Mouse (Mus musculus) lung, embryonic 16.5 days (tissue): ENCODE data around the gene Sun5. TPM values are rescaled to one million over a fixed set of nuclear protein-coding genes. Genes with fewer than 3 reads are reported as not detected.

ENCODE experiments used
- ATAC-seq: fragments of 200-750 bp; cut with Nextera tagmentation; 2 replicates; pipeline ENCODE4 v1.8.0; 2017; ENCODE audit warnings: low read depth, mild to moderate bottlenecking, moderate library complexity
- H3K27ac ChIP-seq: fragments of 300-500 bp; sonication (generic); 2 replicates; pipeline ENCODE4 v1.5.1; 2014; ENCODE audit warnings: mild to moderate bottlenecking, control low read depth, low read length
- H3K27me3 ChIP-seq: fragments of 300-500 bp; sonication (generic); 2 replicates; pipeline ENCODE4 v1.6.1; 2014; ENCODE audit warnings: low read depth, low read length, mixed read lengths; ENCODE audit not compliant: control insufficient read depth, insufficient read depth
- H3K36me3 ChIP-seq: fragments of 300-500 bp; sonication (generic); 2 replicates; pipeline ENCODE4 v1.6.1; 2014; ENCODE audit warnings: low read length; ENCODE audit not compliant: control insufficient read depth, insufficient read depth
- H3K4me1 ChIP-seq: fragments of 300-500 bp; sonication (generic); replicated peaks from 2 replicates; pipeline ENCODE4 v1.6.1; 2014; ENCODE audit warnings: low read length, mixed read lengths; ENCODE audit not compliant: control insufficient read depth, insufficient read depth
- H3K4me2 ChIP-seq: fragments of 300-500 bp; sonication (generic); 2 replicates; pipeline ENCODE4 v1.6.1; 2014; ENCODE audit warnings: low read depth, low read length, control low read depth
- H3K4me3 ChIP-seq: fragments of 300-500 bp; sonication (generic); 2 replicates; pipeline ENCODE4 v1.5.1; 2014; ENCODE audit warnings: mild to moderate bottlenecking, low read length, control low read depth
- H3K9ac ChIP-seq: fragments of 300-500 bp; sonication (generic); 2 replicates; pipeline ENCODE4 v1.6.1; 2014; ENCODE audit warnings: low read length, control low read depth
- H3K9me3 ChIP-seq: fragments of 300-500 bp; sonication (generic); 2 replicates; pipeline ENCODE4 v1.6.1; 2016; ENCODE audit warnings: low read length; ENCODE audit not compliant: control insufficient read depth
- WGBS: fragments of 180-500 bp; shearing (Covaris S2); extraction: QIAGEN DNeasy Blood & Tissue Kit; methylation state at CpG from one replicate; pipeline ENCODE4 v1.1.7; 2014; 5-methylcytosine and 5-hydroxymethylcytosine counted together
- polyA plus RNA-seq: library from polyadenylated mRNA; unstranded; fragments of >200 nt; fragmentation: Nextera tagmentation; extraction: Ambion mirVana; gene quantifications from 2 replicates; pipeline ENCODE4 v1.2.1, GENCODE M21; 2015

The Sun5 gene
- not detected in 2 replicates for polyA plus RNA-seq

DNA sequence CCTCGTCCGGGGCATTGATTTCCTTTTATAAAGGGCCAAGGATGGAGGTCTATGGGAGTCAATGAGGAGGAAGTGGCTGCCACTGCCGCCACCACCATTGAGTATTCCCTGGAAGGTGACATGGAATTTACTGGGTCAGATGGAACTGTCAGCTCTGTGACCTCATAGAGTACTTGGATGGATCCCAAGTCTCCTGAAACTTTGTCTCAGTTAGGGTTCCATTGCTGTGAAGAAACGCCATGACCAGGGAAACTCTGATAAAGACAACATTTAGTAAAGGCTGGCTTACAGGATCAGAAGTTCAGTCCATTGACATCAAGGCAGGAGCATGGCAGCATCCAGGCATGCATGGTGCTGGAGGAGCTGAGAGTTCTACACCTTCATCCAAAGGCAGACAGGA lies at the start of gene Sun5:
TSS of gene Sun5 (minus strand) at position 101 of the 400 bp plus-strand sequence.
- Histone ChIP-seq H3K9ac (no peak within 1 kb of the TSS), H3K4me2 (no peak within 1 kb of the TSS), H3K36me3 (no peaks in the 10 kb centered on the region), H3K4me3 (no peak within 1 kb of the TSS), H3K27ac (no peak within 1 kb of the TSS), H3K27me3 (no peaks in the 10 kb centered on the region), H3K4me1 (no peaks in the 10 kb centered on the region), H3K9me3 (no peaks in the 10 kb centered on the region)
- ATAC-seq, result no peak
- 80% methylated on average over 4 of the region's 4 CpGs for WGBS

DNA sequence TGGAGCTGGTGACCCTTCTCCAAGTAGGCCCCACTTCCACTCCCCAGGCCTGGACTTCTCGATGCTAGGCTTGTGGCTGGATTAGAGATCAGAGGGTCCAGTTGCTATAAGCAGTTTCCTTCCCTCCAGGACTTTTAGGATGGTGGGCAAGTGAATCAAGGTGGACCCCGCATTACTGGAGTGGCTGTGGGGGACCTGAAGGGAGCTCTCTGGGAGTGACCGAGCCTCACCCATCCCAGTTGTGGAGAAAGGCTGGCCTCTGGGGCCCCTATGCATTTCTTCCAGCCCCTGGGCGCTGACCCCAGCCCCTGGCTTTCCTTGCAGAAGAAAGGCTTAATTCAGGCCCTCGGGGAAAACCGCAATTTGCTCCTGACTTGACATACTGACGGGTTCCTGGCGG lies 47.0 kb upstream of the Sun5 start, which contains the start of gene Bpifb3:
TSS of gene Bpifb3 (plus strand) at position 301 of the 400 bp plus-strand sequence.
- Histone ChIP-seq H3K4me3 (no peak within 1 kb of the TSS), H3K27ac (no peak within 1 kb of the TSS), H3K4me1 (no peaks in the 10 kb centered on the region), H3K9me3 (no peaks in the 10 kb centered on the region), H3K4me2 (no peak within 1 kb of the TSS), H3K36me3 (no peaks in the 10 kb centered on the region), H3K9ac (no peak within 1 kb of the TSS), H3K27me3 (no peaks in the 10 kb centered on the region)
- WGBS, result 71% methylated on average over 8 of the region's 8 CpGs
- no peak for ATAC-seq

DNA sequence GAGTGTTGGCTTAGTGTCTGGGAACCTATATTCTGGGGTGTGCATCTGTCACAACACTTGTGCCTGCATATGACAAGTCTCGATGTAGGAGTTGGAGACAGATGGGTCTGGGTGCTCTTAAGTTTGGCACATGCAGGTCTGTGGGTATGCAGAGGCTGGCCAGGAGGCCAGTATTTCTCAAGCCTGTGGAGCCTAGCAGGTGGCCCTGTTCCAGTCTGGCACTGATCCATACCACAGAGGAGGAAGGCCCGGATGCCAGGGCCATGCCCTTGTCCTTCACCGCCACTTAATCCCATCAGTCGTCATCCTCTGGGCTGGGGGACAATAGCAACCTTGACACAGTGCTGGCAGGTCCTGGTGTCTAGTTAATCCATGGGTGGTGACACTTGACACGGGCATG lies 43.3 kb upstream of the Sun5 start:
- no peaks in the 10 kb centered on the region for H3K4me1 ChIP-seq
- no peak overlapping the region for H3K4me2 ChIP-seq
- H3K9ac ChIP-seq, result no peak overlapping the region
- H3K27me3 ChIP-seq, result no peaks in the 10 kb centered on the region
- no peak overlapping the region for H3K27ac ChIP-seq
- no peak for ATAC-seq
- H3K9me3 ChIP-seq, result no peaks in the 10 kb centered on the region
- H3K36me3 ChIP-seq, result no peaks in the 10 kb centered on the region
- 57% methylated on average over 5 of the region's 5 CpGs for WGBS
- no peak overlapping the region for H3K4me3 ChIP-seq

DNA sequence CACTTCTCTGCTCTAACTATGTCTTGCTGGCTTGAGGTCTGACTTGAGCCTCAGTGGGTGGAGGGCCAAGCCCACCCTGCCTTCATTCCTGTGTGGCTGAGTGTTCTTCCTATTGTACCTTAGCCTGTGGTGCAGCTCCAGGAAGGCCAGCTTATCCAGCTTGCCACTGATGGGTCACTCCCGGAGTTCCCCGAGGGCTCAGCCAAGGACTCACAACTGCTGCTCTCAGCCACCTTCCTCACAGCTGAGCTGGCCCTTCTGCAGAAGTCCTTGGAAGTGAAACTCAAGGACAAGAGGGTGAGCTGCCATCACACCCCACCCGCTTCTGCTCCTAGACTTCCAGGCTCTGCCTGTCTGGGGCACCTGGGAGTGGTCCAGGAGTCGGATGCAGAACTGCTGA lies 35.7 kb upstream of the Sun5 start:
- Histone ChIP-seq H3K36me3 (no peaks in the 10 kb centered on the region), H3K27me3 (no peaks in the 10 kb centered on the region), H3K4me1 (no peaks in the 10 kb centered on the region), H3K4me2 (no peak overlapping the region), H3K27ac (no peak overlapping the region), H3K9me3 (no peaks in the 10 kb centered on the region), H3K4me3 (no peak overlapping the region), H3K9ac (no peak overlapping the region)
- no peak for ATAC-seq
- WGBS, result 88% methylated on average over 4 of the region's 4 CpGs

DNA sequence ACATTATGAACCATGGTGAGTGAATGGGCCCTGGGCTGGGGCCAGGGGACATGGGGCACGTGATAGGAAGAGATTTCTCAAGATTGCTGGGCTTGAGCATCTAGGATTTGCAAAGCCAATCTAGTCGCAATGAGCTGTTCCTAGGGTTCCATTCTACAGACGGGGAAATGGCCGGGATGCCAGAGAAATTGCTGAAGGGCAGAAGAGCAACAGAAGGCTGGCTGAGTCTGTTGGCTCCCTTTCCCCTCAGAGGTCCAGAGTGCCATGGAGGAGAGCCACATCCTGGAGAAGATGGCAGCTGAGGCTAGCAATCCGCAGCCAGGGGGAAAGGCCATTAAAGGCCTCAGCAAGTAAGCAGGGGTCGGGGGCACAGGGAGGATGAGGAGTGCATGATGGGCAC lies 31.8 kb upstream of the Sun5 start:
- no peaks in the 10 kb centered on the region for H3K4me1 ChIP-seq
- no peaks in the 10 kb centered on the region for H3K9me3 ChIP-seq
- H3K27ac ChIP-seq, result no peak overlapping the region
- no peak for ATAC-seq
- no peaks in the 10 kb centered on the region for H3K27me3 ChIP-seq
- no peak overlapping the region for H3K4me2 ChIP-seq
- no peak overlapping the region for H3K9ac ChIP-seq
- H3K36me3 ChIP-seq, result no peaks in the 10 kb centered on the region
- no peak overlapping the region for H3K4me3 ChIP-seq
- 71% methylated on average over 6 of the region's 6 CpGs for WGBS

DNA sequence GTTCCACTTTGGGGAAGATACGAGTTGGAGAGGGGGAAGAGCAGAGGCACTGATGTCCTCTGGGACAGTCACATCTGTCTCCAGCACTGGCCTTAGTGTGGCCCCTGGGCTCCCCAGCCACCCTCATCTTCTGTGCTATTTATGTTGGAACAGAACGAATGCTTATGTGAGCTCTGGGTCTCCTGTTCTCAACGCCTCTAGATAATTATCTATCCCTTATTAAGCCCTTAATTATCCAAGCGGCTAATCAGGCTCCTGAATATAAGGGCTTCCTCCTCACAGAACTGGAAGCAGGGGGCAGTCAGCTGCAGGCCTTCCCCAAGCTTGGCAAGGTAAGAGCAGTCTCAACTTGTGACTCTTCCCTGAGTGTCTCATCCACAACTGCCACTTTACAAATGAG lies 29.2 kb upstream of the Sun5 start, which contains the start of gene Bpifb6:
TSS of gene Bpifb6 (plus strand) at position 301 of the 400 bp plus-strand sequence.
- ATAC-seq, result no peak
- Histone ChIP-seq H3K27ac (no peak within 1 kb of the TSS), H3K4me2 (no peak within 1 kb of the TSS), H3K9ac (no peak within 1 kb of the TSS), H3K36me3 (no peaks in the 10 kb centered on the region), H3K4me3 (no peak within 1 kb of the TSS), H3K9me3 (no peaks in the 10 kb centered on the region), H3K27me3 (no peaks in the 10 kb centered on the region), H3K4me1 (no peaks in the 10 kb centered on the region)
- WGBS, result 68% methylated on average over 4 of the region's 4 CpGs

DNA sequence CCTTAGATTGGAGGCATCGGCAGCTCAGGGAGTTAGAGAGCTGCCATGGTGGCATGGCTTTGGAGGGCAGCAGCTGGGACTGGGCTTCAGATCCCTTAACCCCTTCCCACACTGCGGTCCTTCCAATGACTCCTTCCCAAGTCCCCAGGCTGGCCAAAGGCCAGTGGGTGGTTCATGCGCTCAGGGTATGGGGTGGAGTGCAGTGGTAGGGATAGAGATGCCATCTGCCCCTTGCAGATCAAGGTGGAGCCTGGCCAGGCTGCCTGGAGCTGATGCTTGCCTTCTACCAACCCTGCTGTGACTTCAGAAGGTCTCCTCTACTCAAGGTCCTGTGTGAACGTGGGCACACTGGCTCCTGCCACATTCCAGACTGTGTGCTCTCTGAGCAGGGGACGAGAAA lies 28.2 kb upstream of the Sun5 start:
- no peak overlapping the region for H3K4me3 ChIP-seq
- H3K27me3 ChIP-seq, result no peaks in the 10 kb centered on the region
- no peaks in the 10 kb centered on the region for H3K9me3 ChIP-seq
- H3K36me3 ChIP-seq, result no peaks in the 10 kb centered on the region
- H3K9ac ChIP-seq, result no peak overlapping the region
- H3K4me2 ChIP-seq, result no peak overlapping the region
- ATAC-seq, result no peak
- no peaks in the 10 kb centered on the region for H3K4me1 ChIP-seq
- no peak overlapping the region for H3K27ac ChIP-seq
- WGBS, result 76% methylated on average over 5 of the region's 5 CpGs

DNA sequence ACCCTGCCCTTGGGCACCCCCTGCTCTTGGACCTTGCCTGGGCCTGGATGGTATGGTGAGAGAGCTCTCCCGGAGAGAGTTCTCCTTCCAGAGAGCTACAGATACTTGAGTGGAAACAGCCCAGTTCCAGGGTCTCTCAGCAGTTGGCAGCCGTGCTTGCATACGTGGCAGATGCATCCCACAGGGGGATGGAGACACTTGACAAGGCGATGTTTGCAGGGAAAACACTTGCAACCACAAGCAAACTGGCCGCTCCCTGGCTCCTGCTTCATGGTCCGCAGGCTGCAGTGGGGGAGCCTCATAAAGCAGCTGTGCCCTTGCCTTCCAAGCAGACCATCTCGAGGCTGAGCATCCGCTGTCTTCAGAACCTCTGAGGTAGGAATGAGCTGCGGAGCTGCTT lies 3.9 kb upstream of the Sun5 start, which contains the start of gene Bpifb2:
TSS of gene Bpifb2 (plus strand) at position 301 of the 400 bp plus-strand sequence.
- WGBS, result 52% methylated on average over 9 of the region's 9 CpGs
- no peaks in the 10 kb centered on the region for H3K27me3 ChIP-seq

DNA sequence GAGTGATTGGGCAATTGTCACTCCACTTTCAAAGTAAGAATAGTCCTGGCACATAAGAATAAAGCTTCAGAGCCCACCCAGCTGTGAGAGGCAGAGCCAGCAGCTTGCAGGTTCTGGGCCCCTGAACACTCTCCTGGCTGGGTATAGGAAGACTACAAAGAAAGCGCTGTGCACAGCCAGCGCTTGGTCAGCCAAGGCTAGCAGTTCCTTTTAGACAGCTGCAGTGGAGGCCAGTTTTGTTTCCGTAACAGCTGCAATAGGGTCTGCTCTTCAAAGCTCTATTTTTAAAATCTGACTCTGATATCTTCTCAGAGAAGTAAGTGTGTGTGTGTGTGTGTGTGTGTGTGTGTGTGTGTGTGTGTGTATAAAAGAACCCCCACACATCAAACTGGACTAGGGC lies 8.9 kb downstream of the Sun5 start:
- Histone ChIP-seq H3K4me1 (no peaks in the 10 kb centered on the region), H3K4me2 (no peak overlapping the region), H3K27ac (no peak overlapping the region), H3K9me3 (no peaks in the 10 kb centered on the region), H3K4me3 (no peak overlapping the region), H3K9ac (no peak overlapping the region), H3K27me3 (no peaks in the 10 kb centered on the region), H3K36me3 (no peaks in the 10 kb centered on the region)
- no peak for ATAC-seq
- WGBS, result 76% methylated on average over 3 of the region's 3 CpGs

More for the DNA sequence above, 3.9 kb upstream of the Sun5 start, which contains the start of gene Bpifb2:
- H3K4me1 ChIP-seq, result no peaks in the 10 kb centered on the region
- H3K36me3 ChIP-seq, result no peaks in the 10 kb centered on the region
- H3K4me2 ChIP-seq, result no peak within 1 kb of the TSS
- no peak within 1 kb of the TSS for H3K27ac ChIP-seq
- no peak within 1 kb of the TSS for H3K9ac ChIP-seq
- ATAC-seq, result no peak
- H3K4me3 ChIP-seq, result no peak within 1 kb of the TSS
- H3K9me3 ChIP-seq, result no peaks in the 10 kb centered on the region

DNA sequence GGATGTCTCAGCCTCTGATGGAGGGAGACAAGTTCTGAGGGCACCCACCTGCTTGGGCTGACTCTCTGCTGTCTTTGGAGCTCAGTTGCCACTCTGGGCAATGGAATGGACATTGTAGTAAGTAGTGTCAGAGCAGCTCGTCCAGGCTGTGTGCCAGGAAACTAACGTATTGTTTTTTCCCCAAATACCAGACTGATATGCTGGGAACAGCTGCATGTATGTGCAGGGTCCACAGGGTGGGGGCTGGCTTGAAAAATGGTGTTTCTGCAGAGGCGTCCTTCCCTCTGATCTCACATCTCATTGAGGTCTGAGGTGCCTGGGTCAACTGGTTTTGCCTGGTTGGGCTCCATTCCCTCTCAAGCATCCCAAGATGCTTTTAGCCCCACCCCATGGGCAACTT lies 10.2 kb downstream of the Sun5 start:
- no peak overlapping the region for H3K4me2 ChIP-seq
- H3K36me3 ChIP-seq, result no peaks in the 10 kb centered on the region
- no peaks in the 10 kb centered on the region for H3K4me1 ChIP-seq
- ATAC-seq, result no peak
- H3K9ac ChIP-seq, result no peak overlapping the region
- no peak overlapping the region for H3K27ac ChIP-seq
- H3K27me3 ChIP-seq, result no peaks in the 10 kb centered on the region
- 27% methylated on average over 3 of the region's 3 CpGs for WGBS
- no peak overlapping the region for H3K4me3 ChIP-seq
- H3K9me3 ChIP-seq, result no peaks in the 10 kb centered on the region
